Mouse (Mus musculus) spleen, postnatal 10 days (tissue): Measurements from ENCODE around the gene Gm3402.
"Not testable (repeated sequence)": the region's sequence is repeated elsewhere in the genome, so short reads cannot be mapped to it uniquely, and the experiment has no call there.

Experiments
- DNase-seq, 2 experiments: peaks; one replicate each; pipeline ENCODE4 v3.0.0; 2021 to 2022; ENCODE audit warnings: low spot score in 2 of 2

The Gm3402 gene

DNA sequence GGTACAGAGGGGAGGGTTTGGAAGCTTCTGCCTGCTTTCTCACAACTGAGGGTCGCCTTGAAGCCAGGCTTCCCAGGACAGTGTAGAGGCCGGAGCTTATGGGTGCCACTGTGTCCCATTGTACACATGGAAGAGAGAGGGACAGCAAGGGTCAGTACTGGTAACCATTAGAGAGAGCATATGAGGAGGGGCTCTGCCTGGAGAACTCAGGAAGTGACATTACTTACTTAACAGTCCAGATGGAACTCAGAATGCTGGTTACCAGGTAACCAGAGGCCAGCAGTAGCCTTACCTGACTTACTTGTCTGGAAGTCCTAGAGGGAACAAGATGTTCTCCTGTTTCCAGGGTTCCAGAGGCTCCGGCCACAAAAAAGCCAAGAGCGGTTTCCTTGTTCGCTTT is at the start of gene Gm3402:
Gene Gm3402, plus strand, starts transcription at position 301 of the 400 bp plus-strand sequence.
- not testable (repeated sequence) for DNase-seq

DNA sequence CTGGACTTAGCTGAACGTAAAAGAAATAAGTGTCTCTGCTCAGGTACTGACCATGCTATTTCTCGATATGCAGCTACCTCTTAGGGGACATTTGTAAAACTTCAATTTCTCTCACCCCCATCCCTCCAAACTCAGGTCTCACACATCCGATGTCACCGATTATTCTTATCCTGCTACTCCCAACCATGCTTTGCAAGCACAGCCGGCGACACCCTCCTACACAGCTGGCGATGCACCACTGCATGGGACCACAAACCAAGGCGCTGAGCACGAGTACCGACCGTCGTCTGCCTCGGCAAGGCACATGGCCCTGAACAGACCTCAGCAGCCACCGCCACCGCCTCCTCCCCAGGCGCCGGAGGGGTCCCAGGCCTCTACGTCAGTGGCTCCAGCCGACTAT is 47.3 kb upstream of the Gm3402 start:
- DNase-seq: no peak

DNA sequence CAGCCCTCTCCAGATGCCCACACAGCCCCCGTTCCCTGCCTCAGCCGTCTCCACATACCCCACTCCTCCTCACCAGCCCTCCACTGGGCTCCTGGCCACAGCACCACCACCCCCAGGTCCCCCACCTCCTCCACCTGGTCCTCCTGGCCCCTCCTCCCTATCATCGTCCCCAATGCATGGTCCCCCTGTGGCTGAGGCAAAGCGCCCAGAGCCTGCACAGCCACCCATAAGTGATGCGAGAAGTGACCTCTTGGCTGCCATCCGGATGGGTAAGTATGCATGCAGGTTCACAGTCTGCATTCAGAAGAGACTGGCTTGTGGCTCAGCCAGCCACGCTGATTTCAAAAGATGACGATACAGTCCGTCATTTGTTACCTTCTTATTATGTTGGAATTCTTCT is 45.6 kb upstream of the Gm3402 start:
- DNase-seq: no peak

DNA sequence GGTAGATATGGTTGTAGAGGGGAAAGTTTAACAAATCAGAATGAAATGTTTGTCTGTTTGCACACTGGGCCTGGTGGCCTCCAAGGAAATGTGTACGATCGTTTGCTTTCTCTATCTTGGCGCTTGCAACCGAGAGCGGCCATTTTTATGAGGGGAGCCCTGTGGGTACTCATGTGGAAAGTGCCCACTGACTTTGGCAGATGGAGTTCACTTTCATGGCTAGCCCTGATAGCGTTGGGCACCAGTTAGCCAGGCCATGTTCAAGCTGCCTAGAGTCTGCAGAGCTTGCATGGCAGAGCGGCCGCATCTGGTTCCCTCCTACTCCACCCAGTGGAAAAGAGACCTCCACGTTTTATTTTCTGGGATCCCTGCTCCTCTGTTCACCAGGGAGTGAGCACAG is 43.1 kb upstream of the Gm3402 start:
- DNase-seq: no peak

DNA sequence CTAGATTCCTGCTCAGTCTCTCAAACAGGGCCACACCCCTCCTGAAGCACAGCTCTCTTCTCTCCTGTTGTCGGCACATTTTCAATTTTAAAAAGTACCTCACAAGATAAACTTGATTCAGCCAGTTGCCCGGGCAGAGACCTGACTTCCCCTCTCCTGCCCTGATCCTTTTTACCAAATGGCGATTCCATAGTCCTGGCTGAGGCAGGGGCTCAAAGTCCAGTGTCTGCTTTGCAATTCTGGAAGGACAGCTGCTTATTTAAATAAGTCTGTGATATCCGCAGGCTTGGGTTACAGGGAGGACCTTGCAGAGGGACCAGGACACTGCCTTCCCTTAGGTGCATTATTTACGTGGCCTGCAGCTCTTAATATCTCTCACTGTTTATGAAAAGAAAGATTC is 42.6 kb upstream of the Gm3402 start:
- no peak for DNase-seq

DNA sequence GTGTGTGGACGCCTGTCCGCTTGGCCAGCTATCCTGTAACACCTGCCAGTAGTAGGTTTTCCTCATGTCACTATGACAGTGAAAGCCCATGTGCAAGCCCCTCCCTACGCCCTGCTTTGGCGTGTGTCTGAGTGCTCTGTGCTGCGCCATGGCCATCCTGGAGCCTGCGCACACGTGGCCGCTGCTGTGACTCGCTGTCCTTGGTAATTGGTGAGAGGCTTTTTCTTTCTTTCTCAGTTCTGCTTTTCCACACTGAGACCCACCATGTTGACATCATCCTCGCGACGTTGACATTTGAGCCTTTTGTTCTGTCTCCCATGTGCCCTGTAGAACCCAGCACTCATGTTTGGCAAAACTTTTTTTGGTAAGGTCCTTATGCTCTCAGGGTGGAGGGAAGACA is 42.1 kb upstream of the Gm3402 start:
- DNase-seq: no peak

DNA sequence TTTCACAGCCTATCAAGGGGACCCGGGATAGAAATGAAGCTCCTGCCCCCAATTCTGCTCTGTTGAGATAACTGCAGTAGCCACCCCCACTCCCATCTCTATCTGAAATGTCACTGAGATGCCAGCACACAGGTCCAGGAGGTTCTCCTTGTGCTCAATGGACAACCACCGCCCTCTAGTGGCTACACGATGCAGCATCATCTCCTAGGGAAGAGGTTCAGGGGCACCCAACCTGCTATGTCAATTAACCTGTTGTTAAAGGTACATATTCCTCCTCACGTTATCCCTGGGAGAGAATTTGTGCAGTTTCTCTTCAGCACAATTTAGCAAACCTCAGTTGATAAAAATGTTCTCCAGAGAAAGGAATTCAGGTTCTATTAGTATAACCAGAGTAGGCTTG is 34.4 kb upstream of the Gm3402 start:
- peak in 1 of 2 experiments; percentile 22 for DNase-seq

DNA sequence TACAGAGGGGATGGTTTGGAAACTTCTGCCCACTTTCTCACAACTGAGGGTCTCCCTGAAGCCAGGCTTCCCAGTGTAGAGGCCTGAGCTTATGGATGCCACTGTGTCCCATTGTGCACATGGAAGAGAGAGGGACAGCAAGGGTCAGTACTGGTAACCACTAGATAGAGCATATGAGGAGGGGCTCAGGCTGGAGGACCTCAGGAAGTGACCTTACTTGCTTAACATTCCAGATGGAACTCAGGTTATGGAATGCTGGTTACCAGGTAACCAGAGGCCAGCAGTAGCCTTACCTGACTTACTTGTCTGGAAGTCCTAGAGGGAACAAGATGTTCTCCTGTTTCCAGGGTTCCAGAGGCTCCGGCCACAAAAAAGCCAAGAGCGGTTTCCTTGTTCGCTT is 32.3 kb upstream of the Gm3402 start, which contains the start of gene Gm6408:
Gene Gm6408, plus strand, starts transcription at position 301 of the 400 bp plus-strand sequence.
- DNase-seq: not testable (repeated sequence)

DNA sequence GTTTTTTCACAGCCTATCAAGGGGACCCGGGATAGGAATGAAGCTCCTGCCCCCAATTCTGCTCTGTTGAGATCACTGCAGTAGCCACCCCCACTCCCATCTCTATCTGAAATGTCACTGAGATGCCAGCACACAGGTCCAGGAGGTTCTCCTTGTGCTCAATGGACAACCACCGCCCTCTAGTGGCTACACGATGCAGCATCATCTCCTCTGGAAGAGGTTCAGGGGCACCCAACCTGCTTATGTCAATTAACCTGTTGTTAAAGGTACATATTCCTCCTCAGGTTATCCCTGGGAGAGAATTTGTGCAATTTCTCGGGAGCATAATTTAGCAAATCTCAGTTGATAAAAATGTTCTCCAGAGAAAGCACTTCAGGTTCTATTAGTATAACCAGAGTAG is 25.0 kb upstream of the Gm3402 start:
- DNase-seq: peak in 1 of 2 experiments; percentile 45

DNA sequence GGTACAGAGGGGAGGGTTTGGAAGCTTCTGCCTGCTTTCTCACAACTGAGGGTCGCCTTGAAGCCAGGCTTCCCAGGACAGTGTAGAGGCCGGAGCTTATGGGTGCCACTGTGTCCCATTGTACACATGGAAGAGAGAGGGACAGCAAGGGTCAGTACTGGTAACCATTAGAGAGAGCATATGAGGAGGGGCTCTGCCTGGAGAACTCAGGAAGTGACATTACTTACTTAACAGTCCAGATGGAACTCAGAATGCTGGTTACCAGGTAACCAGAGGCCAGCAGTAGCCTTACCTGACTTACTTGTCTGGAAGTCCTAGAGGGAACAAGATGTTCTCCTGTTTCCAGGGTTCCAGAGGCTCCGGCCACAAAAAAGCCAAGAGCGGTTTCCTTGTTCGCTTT is 22.9 kb upstream of the Gm3402 start, which contains the start of gene Gm6370:
Gene Gm6370, plus strand, starts transcription at position 301 of the 400 bp plus-strand sequence.
- DNase-seq: not testable (repeated sequence)

DNA sequence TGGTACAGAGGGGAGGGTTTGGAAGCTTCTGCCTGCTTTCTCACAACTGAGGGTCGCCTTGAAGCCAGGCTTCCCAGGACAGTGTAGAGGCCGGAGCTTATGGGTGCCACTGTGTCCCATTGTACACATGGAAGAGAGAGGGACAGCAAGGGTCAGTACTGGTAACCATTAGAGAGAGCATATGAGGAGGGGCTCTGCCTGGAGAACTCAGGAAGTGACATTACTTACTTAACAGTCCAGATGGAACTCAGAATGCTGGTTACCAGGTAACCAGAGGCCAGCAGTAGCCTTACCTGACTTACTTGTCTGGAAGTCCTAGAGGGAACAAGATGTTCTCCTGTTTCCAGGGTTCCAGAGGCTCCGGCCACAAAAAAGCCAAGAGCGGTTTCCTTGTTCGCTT is 11.8 kb upstream of the Gm3402 start, which contains the start of gene 4930449I24Rik:
Gene 4930449I24Rik, plus strand, starts transcription at position 301 of the 400 bp plus-strand sequence.
- not testable (repeated sequence) for DNase-seq

DNA sequence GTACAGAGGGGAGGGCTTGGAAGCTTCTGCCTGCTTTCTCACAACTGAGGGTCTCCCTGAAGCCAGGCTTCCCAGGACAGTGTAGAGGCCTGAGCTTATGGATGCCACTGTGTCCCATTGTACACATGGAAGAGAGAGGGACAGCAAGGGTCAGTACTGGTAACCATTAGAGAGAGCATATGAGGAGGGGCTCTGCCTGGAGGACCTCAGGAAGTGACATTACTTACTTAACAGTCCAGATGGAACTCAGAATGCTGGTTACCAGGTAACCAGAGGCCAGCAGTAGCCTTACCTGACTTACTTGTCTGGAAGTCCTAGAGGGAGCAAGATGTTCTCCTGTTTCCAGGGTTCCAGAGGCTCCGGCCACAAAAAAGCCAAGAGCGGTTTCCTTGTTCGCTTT is 11.6 kb downstream of the Gm3402 start, which contains the start of gene Gm3404:
Gene Gm3404, plus strand, starts transcription at position 301 of the 400 bp plus-strand sequence.
- not testable (repeated sequence) for DNase-seq

DNA sequence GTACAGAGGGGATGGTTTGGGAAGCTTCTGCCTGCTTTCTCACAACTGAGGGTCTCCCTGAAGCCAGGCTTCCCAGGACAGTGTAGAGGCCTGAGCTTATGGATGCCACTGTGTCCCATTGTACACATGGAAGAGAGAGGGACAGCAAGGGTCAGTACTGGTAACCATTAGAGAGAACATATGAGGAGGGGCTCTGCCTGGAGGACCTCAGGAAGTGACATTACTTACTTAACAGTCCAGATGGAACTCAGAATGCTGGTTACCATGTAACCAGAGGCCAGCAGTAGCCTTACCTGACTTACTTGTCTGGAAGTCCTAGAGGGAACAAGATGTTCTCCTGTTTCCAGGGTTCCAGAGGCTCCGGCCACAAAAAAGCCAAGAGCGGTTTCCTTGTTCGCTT is 23.4 kb downstream of the Gm3402 start, which contains the start of gene Gm3409:
Gene Gm3409, plus strand, starts transcription at position 301 of the 400 bp plus-strand sequence.
- not testable (repeated sequence) for DNase-seq

DNA sequence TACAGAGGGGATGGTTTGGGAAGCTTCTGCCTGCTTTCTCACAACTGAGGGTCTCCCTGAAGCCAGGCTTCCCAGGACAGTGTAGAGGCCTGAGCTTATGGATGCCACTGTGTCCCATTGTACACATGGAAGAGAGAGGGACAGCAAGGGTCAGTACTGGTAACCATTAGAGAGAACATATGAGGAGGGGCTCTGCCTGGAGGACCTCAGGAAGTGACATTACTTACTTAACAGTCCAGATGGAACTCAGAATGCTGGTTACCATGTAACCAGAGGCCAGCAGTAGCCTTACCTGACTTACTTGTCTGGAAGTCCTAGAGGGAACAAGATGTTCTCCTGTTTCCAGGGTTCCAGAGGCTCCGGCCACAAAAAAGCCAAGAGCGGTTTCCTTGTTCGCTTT is 41.9 kb downstream of the Gm3402 start, which contains the start of gene Gm3415:
Gene Gm3415, plus strand, starts transcription at position 301 of the 400 bp plus-strand sequence.
- DNase-seq: not testable (repeated sequence)

DNA sequence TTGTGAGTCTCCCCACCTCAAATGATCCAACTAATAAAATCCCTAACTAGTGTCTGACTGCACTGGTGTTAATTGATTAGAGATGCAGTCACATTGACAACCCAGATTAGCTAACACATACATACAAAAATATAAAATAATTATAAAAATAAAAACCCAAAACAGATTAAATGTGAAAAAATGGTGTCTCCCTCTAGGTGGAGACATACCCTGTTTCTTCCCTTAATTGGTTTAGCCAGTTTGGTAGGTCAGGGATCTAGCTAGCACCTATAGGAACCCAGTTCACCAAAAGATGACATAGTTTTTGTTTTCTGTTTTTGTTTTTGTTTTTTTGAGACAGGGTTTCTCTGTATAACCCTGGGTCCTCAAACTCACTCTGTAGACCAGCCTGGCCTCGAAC is 50.3 kb downstream of the Gm3402 start:
- no peak for DNase-seq
